ENCODE assay signal across 8 mouse cellular contexts in the genomic region with DNA sequence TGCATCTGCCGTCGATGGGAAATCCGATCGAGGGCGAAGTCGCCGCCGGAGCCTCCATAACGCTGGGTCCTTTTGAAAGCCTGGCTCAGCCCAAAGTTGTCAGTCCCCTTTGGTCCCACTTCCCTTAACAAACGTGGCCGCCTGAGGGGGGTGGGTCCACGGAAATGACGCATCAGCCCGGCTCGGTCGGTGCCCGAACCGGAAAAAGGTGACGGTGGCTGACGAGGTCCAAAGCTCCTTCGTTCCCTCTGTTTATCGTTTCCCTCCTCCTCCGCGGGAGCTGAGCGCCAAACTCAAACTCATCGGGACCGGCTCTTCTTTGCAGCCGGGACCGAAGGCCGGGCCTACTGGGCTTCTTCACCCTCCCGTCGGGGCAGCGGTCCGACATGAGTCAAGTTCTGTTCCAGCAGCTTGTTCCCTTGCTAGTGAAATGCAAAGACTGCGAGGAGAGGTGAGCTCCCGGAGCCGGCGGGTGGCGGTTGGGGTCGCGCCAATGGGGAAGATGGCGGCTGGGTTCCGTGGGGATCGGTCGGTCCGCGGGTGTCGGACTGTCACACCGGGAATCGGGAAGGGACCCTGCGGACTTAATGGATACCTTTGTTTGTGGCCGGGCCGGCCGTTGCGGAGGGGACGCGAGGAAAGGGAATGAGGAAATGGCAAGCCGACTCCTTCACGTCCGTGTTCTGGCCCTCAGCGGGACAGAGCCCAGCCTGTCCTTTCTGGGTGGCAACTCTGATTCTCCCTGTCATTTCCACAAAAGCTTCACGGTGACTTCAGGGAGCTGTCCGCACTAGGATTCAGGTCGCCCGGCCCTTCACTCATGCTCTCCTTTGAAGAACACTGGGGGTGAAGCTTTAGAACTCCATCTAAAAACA. TPM values are rescaled to one million over a fixed set of nuclear protein-coding genes. Genes with fewer than 3 reads are reported as not detected.
DNase-seq lines count a peak whose midpoint lies in the region; ATAC-seq and TF ChIP-seq lines count a peak whose summit lies in the region.

A gene (plus strand): TSS at position 255 of the 875 bp plus-strand sequence.

- peak within 1 kb of the TSS; percentile 78 for H3K4me2 ChIP-seq in heart, embryonic 12.5 days
- peak within 1 kb of the TSS; percentile 83 for H3K4me2 ChIP-seq in kidney, postnatal 0 days (ENCODE audit: low read length)
- H3K4me2 ChIP-seq in liver, embryonic 11.5 days = peak within 1 kb of the TSS; percentile 77
- H3K4me2 ChIP-seq in stomach, embryonic 14.5 days (replicated peaks; ENCODE audit: low read depth, low read length) = peak within 1 kb of the TSS; percentile 74

- H3K36me3 ChIP-seq in heart, embryonic 12.5 days = peaks cover 20% of the 10 kb centered on the region
- H3K36me3 ChIP-seq in kidney, postnatal 0 days (ENCODE audit: insufficient read depth, low read length) = peaks cover 12% of the 10 kb centered on the region; the same call in 1 of the 2 replicates
- H3K36me3 ChIP-seq in liver, embryonic 11.5 days (ENCODE audit: control insufficient read depth, insufficient read depth, low read length) = peaks cover 6% of the 10 kb centered on the region
- peaks cover 14% of the 10 kb centered on the region for H3K36me3 ChIP-seq in stomach, embryonic 14.5 days (ENCODE audit: control insufficient read depth, insufficient read depth, low read length)

- peaks cover 6% of the 10 kb centered on the region for H3K4me1 ChIP-seq in heart, embryonic 12.5 days (replicated peaks)
- no peaks in the 10 kb centered on the region for H3K4me1 ChIP-seq in kidney, postnatal 0 days (replicated peaks; ENCODE audit: insufficient read depth, low read length)
- peaks cover 9% of the 10 kb centered on the region; the same call in 1 of the 2 replicates for H3K4me1 ChIP-seq in liver, embryonic 11.5 days (replicated peaks; ENCODE audit: control insufficient read depth, insufficient read depth, low read length)
- H3K4me1 ChIP-seq in stomach, embryonic 14.5 days (ENCODE audit: control insufficient read depth, insufficient read depth, low read length) = peaks cover 7% of the 10 kb centered on the region; the same call in 1 of the 2 replicates

- peak; percentile 97 for DNase-seq in CD4-positive helper T cell, adult 2 months (ENCODE audit: low read depth, low spot score)
- peak; percentile 95 for DNase-seq in brain, embryonic 18.5 days (ENCODE audit: low read depth, low spot score)
- peak; percentile 98 for DNase-seq in kidney, postnatal 0 days (ENCODE audit: low spot score)
- peak; percentile 95 for DNase-seq in liver, embryonic 11.5 days (ENCODE audit: low spot score)
- peak; percentile 98 for DNase-seq in naive thymus-derived CD4-positive, alpha-beta T cell, adult 2 months (ENCODE audit: low read depth)

- H3K9me3 ChIP-seq in heart, embryonic 12.5 days (replicated peaks) = no peaks in the 10 kb centered on the region
- H3K9me3 ChIP-seq in kidney, postnatal 0 days (replicated peaks; ENCODE audit: low read length) = no peaks in the 10 kb centered on the region
- no peaks in the 10 kb centered on the region for H3K9me3 ChIP-seq in liver, embryonic 11.5 days (ENCODE audit: control insufficient read depth, low read length)
- no peaks in the 10 kb centered on the region for H3K9me3 ChIP-seq in stomach, embryonic 14.5 days (ENCODE audit: control insufficient read depth, low read depth, low read length)

- TF ChIP-seq CTCF in kidney, postnatal 0 days (IDR thresholded peaks at IDR 0.05; ENCODE audit: low read depth) = no peak

- peak; percentile 94 for ATAC-seq in erythroid progenitor cell, adult 5-6 weeks (replicated peaks; ENCODE audit: low FRiP score, poor library complexity, severe bottlenecking)
- peak; percentile 96 for ATAC-seq in heart, embryonic 12.5 days (ENCODE audit: insufficient number of reproducible peaks, low FRiP score)
- ATAC-seq in kidney, postnatal 0 days (replicated peaks; ENCODE audit: low FRiP score, low read depth) = peak; percentile 98
- peak; percentile 94 for ATAC-seq in liver, embryonic 11.5 days (replicated peaks; ENCODE audit: low FRiP score)
- ATAC-seq in stomach, embryonic 14.5 days (ENCODE audit: insufficient number of reproducible peaks, insufficient read depth, low FRiP score, low read depth) = peak; percentile 96

- under 1% methylated on average over 65 of the region's 65 CpGs for WGBS in heart, embryonic 12.5 days
- under 1% methylated on average over 65 of the region's 65 CpGs for WGBS in kidney, postnatal 0 days
- WGBS in liver, embryonic 11.5 days = under 1% methylated on average over 65 of the region's 65 CpGs
- under 1% methylated on average over 65 of the region's 65 CpGs for WGBS in stomach, embryonic 14.5 days

- H3K4me3 ChIP-seq in heart, embryonic 12.5 days = peak within 1 kb of the TSS; percentile 85
- H3K4me3 ChIP-seq in kidney, postnatal 0 days (replicated peaks; ENCODE audit: low read depth, low read length) = peak within 1 kb of the TSS; percentile 80
- peak within 1 kb of the TSS; percentile 82 for H3K4me3 ChIP-seq in liver, embryonic 11.5 days (ENCODE audit: low read depth, low read length)
- peak within 1 kb of the TSS; percentile 61 for H3K4me3 ChIP-seq in stomach, embryonic 14.5 days (ENCODE audit: low read depth, low read length)

- H3K27ac ChIP-seq in heart, embryonic 12.5 days (ENCODE audit: poor library complexity, severe bottlenecking) = peak within 1 kb of the TSS; percentile 86
- peak within 1 kb of the TSS; percentile 85 for H3K27ac ChIP-seq in kidney, postnatal 0 days
- peak within 1 kb of the TSS; percentile 66 for H3K27ac ChIP-seq in liver, embryonic 11.5 days (ENCODE audit: low read depth, low read length)
- H3K27ac ChIP-seq in stomach, embryonic 14.5 days (ENCODE audit: low read length) = peak within 1 kb of the TSS; percentile 64

- H3K9ac ChIP-seq in heart, embryonic 12.5 days = peak within 1 kb of the TSS; percentile 94
- peak within 1 kb of the TSS; percentile 80 for H3K9ac ChIP-seq in kidney, postnatal 0 days (ENCODE audit: low read depth, low read length)
- peak within 1 kb of the TSS; percentile 91 for H3K9ac ChIP-seq in liver, embryonic 11.5 days (ENCODE audit: low read depth, low read length)
- H3K9ac ChIP-seq in stomach, embryonic 14.5 days (replicated peaks; ENCODE audit: low read depth, low read length) = peak within 1 kb of the TSS; percentile 59

- H3K27me3 ChIP-seq in heart, embryonic 12.5 days (replicated peaks) = no peaks in the 10 kb centered on the region
- H3K27me3 ChIP-seq in kidney, postnatal 0 days (ENCODE audit: insufficient read depth, low read length) = no peaks in the 10 kb centered on the region
- H3K27me3 ChIP-seq in liver, embryonic 11.5 days (replicated peaks; ENCODE audit: control insufficient read depth, insufficient read depth, low read length) = no peaks in the 10 kb centered on the region
- H3K27me3 ChIP-seq in stomach, embryonic 14.5 days (ENCODE audit: control insufficient read depth, insufficient read depth, low read length) = no peaks in the 10 kb centered on the region

RNA-seq across cellular contexts. Expression of the gene that starts here (rescaled TPM):
- 62.7 and 75.9 TPM in 2 replicates for total RNA-seq in erythroid progenitor cell, adult 5-6 weeks (2015; ENCODE audit: low replicate concordance)
- 118 and 120 TPM in 2 replicates for total RNA-seq in erythroid progenitor cell, adult 5-6 weeks (2017; ENCODE audit: low replicate concordance)
- polyA plus RNA-seq in heart, embryonic 12.5 days (2016; fragmentation: Nextera tagmentation; extraction: Ambion mirVana) = 19.9 and 21.0 TPM in 2 replicates
- 10.0 and 11.4 TPM in 2 replicates for polyA plus RNA-seq in kidney, postnatal 0 days (2015; fragmentation: Nextera tagmentation; extraction: Ambion mirVana)
- 30.4 and 32.4 TPM in 2 replicates for polyA plus RNA-seq in liver, embryonic 11.5 days (2014; fragmentation: Nextera tagmentation; extraction: Ambion mirVana)
- 25.5 and 27.9 TPM in 2 replicates for polyA plus RNA-seq in stomach, embryonic 14.5 days (2014; fragmentation: Nextera tagmentation; extraction: Ambion mirVana)

Comparison
In these comparisons a context has a peak if more than half of its experiments do, and no peak if none do; other contexts are left out.
1. Peak in every context shown above with its lines: DNase-seq, ATAC-seq, H3K4me3 ChIP-seq and H3K27ac ChIP-seq.